Comparison of ENCODE assay signal across 8 mouse cellular contexts in genomic region chr1:154032669-154033099, GRCm38 (mm10).
DNase-seq lines count a peak whose midpoint lies in the region; ATAC-seq lines count a peak whose summit lies in the region.

No protein-coding gene starts in this region.

- no peak overlapping the region for H3K27ac ChIP-seq in hindbrain, embryonic 15.5 days (replicated peaks)

- H3K9me3 ChIP-seq in hindbrain, embryonic 15.5 days = no peaks in the 10 kb centered on the region

- H3K36me3 ChIP-seq in hindbrain, embryonic 15.5 days = no peaks in the 10 kb centered on the region

- no peaks in the 10 kb centered on the region for H3K4me1 ChIP-seq in hindbrain, embryonic 15.5 days (replicated peaks)

- 21% methylated on average over 14 of the region's 14 CpGs for WGBS in hindbrain, embryonic 15.5 days

- H3K4me3 ChIP-seq in hindbrain, embryonic 15.5 days = no peak overlapping the region

- H3K4me2 ChIP-seq in hindbrain, embryonic 15.5 days = no peak overlapping the region

- no peaks in the 10 kb centered on the region for H3K27me3 ChIP-seq in hindbrain, embryonic 15.5 days

- DNase-seq in ZHBTc4 (ENCODE audit: low read depth, low spot score) = peak; percentile 77
- peak; percentile 41 to 61 for DNase-seq in cerebellum, postnatal 4 days (ENCODE audit: low spot score in 2 of 2)
- DNase-seq in frontal cortex, postnatal 36 days (ENCODE audit: low spot score in 2 of 2) = peak; percentile 73 to 85
- DNase-seq in left cerebral cortex, adult 11 months (ENCODE audit: low spot score) = peak; percentile 73
- peak; percentile 83 for DNase-seq in lung, postnatal 25 days (ENCODE audit: low spot score)
- DNase-seq in right cerebral cortex, postnatal 36 days (ENCODE audit: low spot score in 2 of 2) = peak; percentile 45 to 70
- peak; percentile 62 to 75 for DNase-seq in urinary bladder, postnatal 4 days (ENCODE audit: low spot score in 2 of 2)

- 0 out of 2 replicates have a peak, but pooled peaks have one; percentile 23 for ATAC-seq in hindbrain, embryonic 15.5 days (ENCODE audit: low FRiP score, low read depth)

- H3K9ac ChIP-seq in hindbrain, embryonic 15.5 days = no peak overlapping the region
